Mouse (Mus musculus) lung, postnatal 4 days (tissue): Measurements from ENCODE around the gene Prkcsh.

Experiments used
- DNase-seq, 2 experiments: peaks; one replicate each; pipeline ENCODE4 v3.0.0; 2021

Prkcsh gene

DNA sequence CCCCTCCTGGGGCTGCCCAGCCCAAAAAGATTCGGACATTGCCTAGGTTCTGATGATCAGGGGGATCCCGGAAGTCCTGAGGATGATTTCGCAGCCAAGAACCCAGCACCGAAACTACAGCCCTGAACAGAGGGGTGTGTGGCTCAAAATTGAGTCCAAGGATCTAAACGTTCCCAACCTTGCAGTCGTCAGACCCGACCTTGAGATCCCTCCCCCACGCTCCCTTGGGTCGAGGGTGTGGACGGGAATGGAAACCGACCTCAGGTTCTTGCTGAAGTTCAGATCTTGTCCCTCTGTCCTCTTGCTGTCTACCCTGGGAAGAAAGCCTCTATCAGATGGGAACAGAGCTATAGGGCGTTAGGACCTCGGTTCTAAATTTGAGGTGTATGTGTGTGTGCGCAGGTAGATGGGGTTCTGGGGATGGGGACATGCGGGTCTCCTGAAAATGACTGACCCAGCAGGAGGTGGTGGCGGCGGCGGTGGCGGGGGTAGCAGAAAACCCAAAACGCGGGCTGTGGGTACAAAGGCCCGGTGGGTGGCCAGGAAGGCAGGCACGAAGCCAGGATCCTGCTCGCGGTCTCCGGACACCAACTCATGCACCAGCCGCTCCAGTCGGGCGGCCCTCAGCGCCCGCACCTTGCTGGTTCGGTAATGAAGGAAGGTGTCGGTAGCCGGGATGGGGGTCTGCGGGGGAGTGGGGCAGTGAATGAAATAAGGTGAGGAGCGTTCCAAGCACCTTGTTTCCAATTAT lies 14.8 kb upstream of the Prkcsh start:
- DNase-seq, result no peak

DNA sequence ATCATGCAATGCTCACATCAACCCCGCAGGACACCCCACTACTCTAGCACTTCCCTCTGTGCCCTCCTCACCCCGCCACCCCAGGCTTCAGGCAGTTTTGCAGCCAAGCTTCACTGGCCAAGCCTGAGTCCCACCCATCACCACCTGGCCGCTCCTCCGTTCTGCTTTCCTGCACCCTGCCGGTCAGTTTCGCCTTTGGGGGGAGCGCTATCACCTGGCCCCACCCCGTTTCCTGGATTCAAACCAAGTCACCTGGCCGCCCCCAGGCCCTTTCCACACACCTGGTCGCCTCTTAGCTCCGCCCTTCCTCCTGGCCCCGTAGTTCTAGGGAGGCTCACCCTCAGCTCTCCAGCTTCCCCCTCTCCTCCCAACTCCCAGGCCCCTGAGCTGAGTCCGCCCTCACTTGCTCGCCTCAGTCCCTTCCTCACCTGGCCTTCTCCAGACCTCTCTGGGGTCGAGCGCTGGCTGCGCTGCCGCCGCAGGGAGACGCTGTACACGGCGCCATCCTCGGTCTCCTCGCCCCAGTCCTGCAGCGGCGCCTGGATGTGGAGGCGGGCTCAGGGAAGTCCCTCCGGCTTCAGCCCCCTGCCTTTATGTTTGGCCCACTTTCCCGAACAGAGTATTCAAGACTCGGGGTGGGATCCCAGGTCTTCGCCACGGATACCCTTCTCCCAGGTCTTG lies 14.0 kb upstream of the Prkcsh start:
- DNase-seq, result peak; percentile 31 to 49

DNA sequence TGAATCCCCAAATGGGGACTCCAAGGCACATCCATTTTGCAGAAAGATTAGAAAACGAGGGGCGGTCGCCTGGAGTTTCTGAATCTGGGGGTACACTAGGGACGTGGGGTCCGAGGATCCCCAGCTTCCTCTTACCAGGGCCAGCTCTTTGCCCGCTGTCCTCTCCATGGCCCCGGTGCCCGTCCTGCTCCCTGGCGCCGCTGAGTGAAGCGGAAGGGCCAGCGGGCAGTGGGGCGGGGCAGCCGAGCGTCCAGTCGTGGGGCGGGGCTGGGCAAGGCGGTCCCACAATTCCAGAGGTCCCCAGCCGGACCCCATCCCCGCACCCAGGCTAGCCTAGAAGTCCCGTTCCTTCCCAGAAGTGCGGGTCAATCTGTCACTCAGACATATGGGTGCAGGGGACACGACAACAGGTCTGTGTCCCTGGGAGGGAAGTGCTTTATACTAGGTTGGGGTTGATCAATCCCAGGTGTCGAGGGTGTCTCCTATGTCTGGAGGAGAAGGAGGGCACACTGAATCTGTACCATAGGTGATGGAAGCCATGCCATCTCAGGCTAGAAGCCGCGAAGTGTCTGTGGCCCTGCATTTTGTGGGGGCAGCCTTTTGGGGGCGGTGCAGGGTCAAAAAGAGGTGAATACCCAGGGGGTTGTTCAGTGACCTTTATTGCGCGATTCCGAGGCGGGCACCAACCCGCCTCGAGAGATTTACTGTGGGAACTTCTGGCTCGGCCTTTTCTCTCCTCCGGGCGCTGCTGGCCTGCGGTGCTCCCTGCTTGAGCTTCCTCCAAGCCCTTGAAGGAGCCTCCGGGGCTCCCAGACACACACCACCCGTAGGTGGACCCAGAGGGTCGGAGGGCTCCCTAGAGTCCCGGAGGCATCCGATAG lies 13.1 kb upstream of the Prkcsh start, which contains the start of gene Rgl3:
Gene Rgl3 (minus strand): TSS at position 217 of the 881 bp plus-strand sequence.
- DNase-seq, result peak; percentile 69 to 72

DNA sequence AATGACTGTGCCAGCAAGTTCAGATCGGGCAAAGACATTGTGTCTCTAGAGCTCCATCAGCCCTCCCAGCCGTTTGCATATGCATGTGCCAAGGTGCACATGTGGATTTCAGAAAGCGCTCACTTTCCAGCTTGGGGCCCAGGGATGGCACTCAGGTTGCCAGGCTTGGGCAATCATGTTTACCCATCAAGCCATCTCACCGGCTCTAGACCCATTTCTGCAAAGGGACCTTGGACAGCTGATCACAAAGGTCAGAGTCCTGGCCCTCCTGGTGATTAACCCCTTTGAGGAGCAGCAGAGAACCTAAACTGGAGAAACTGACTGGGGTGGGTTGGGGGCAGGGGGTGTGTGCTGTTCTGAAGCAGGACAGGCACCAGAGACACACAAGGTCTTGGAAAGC lies 10.4 kb upstream of the Prkcsh start:
- no peak for DNase-seq

DNA sequence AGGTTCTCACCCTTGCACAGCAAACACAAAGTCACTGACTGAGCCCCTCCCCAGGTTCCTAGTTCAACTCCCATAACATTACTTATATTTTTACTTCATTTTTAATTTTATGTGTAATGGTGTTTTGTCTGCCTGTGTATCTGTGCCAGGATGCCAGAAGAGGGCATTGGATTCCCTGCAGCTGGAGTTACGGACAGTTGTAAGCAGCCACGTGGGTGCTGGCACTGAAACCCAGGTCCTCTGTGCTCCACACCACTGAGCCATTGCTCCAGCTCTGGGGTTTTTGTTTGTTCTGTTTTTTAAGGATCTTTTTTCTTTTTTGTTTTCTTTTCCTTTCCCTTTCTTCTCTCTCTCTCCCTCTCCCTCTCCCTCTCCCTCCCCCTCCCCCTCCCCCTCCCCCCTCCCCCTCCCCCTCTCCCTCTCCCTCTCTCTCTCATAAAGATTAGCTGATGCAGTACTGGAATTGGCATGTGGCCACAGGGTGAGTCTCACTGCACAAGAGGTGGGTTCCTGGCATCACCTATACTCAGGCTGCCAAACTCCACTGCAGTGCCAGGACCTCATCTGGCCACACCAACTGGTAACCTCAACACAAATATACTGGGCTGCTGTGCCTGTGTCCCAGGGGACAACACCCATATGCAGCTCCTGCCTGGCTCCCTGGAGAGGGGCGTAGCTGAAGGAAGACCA lies 6.3 kb upstream of the Prkcsh start:
- DNase-seq, result no peak

DNA sequence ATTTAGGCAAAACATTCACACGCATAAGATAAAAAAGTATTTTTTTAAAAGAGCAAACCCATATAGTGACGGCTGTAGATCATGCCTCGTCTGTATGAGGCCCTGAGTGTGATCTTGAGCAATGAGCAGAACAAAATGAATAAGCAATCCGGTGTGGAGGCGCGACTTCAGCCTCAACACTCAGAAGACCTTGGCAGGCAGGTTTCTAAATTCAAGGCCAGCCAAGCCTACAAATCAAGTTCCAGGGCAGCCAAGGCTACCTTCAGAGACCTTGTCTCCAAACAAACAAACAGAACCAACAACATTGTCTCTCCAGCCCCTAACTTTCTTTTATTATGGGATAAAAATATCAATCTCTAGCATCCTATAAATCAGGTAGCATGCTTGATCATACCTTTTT lies 2.3 kb upstream of the Prkcsh start:
- no peak for DNase-seq

DNA sequence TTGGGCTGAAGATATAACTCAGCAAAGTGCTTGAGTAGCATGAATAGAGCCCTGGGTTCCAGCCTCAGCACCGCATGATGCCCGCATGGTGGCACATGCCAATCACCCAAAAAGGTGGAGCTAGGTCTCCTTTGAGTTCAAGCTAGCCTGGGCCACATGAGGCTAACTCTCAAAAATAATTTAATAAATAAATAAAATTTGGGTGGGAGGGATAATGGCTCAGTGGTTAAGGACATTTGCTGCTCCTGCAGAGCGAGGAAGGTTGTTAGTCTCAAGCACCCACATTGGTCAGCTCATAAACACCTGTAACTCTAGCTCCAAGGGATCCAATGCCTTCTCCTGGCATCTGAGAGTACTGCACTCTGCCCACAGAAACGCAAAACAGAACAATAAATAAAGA lies 973 bp upstream of the Prkcsh start:
- no peak for DNase-seq

DNA sequence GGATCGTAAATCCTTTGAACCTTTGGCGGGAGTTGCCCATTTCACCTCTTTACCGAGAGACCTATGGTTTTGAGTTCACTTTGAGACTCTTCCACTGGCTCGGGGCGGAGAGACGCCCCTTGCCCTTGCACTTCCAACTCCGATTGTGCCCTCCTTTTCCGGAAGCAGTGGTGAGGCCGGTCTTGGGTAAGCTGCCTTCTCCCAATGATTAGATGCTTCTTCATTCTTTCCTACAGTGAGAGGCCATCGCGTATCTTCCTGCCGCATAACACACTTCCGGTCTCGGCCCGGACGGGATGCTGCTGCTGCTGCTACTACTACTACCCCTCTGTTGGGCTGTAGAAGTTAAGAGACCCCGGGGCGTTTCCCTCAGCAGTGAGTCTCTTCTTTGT lies 553 bp downstream of the Prkcsh start:
- DNase-seq, result peak in 1 of 2 experiments; percentile 63

DNA sequence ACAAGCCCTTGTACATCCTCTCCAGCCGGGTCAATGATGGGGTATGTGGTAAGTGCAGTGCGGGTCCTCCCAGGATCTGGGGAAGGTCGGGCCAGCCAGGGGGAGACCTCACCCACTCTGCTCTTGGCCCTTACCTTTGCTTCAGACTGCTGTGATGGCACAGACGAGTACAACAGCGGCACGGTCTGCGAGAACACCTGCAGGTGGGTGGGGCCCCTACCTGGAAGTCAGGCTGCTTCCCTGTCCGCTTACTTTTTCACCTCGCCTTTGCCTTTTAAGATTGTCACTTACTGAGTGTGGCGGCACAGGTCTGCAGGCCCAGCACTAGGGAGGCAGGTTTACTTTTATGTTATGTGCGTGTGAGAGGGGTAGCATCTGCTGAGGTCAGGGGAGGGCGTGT lies 1.9 kb downstream of the Prkcsh start:
- no peak for DNase-seq

DNA sequence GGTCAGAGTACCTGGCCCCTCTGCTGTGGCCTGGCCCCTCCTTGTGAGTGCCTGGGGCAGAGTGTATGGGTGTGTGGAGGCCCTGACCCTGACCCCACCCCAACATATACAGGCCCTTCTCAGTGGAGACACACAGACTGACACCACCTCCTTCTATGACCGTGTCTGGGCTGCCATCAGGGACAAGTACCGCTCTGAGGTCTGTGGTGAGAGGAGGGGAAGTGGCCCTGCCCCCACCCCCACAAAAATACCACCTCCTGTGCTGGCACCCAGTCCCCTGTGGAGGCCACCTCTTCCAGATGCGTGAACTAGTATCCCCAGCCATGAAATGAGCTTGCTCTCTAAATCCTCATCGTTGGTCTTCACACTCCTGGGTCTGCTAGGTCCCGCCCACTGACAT lies 8.4 kb downstream of the Prkcsh start:
- DNase-seq, result no peak

DNA sequence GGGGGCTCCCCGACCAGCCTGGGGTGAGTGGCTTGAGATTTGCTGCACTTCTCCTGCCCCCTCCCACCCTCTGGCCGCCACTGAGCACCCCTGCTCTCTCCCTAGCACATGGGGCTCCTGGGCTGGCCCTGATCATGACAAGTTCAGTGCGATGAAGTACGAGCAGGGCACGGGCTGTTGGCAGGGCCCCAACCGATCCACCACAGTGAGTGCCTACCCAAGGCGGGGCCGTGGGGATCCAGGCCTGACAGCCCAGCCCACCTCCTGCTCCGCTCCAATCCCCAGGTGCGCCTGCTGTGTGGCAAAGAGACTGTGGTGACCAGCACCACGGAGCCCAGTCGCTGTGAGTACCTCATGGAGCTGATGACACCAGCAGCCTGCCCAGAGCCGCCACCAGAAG lies 10.1 kb downstream of the Prkcsh start:
- DNase-seq, result no peak

DNA sequence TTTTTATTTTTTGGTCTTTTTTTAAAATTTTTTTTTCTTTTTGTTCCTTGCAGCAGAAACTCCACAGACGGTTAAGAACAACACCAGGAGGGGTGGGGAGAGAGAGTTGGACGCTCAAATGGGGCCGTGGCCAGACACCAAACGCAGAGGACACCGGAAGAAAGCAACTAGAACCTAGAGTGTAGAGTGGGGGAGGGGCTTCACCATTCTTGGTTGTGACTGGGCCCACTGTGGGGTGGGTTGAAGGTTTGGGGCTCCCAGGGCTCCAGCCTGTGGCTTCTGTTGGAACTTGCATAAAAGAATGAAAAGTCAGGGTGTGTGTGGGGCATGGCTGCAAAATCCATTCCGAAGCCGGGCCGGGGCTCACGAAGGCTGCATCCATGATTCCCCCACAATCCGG lies 13.6 kb downstream of the Prkcsh start:
- no peak for DNase-seq

DNA sequence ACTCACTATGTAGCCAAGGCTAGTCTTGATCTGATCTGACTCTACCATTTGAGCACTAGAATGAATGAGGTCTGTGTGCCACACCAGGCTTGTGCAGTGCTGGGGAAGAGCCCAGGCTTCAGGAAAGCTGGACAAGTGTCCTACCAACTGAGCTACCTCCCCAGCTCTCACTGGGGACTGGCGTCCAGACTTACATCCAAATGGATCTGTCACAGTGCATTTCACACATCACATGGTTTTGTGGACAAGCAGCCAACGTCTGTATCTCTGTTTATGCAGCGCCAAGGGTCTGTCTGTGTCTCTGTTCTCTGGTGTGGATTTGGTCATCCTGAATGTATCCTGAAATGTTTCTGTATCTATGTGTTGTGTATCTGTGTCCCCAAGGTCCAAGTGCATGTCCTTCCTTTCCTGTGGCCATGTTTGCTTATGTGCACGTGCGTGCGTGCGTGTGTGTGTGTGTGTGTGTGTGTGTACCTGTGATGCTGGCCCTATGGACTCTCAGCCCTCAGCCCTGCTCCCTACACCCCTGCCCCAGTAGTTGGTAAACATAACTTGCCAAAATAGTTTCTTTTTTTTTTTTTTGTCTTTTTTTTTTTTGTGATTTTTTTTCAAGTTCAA lies 14.7 kb downstream of the Prkcsh start:
- no peak for DNase-seq

DNA sequence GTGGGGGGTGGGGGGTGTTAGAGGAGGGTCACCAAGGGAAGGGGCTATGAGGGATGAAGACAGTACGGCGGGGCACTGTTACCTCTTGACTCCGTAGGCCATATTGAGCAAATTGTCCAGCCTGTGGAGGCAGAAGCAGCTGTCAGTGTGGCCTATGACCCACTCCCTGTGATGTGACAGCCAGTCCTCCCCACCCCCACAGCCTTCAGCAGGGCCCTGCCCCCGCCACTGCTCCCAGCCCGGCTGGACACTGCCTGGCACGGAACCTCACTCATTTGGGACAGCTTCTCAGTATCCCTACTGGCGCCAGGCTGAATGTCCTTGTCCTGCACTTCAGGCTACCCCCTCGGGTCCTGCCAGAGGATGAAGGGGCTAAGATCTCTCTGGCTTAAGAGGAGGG lies 22.0 kb downstream of the Prkcsh start:
- DNase-seq, result peak; percentile 23 to 64

DNA sequence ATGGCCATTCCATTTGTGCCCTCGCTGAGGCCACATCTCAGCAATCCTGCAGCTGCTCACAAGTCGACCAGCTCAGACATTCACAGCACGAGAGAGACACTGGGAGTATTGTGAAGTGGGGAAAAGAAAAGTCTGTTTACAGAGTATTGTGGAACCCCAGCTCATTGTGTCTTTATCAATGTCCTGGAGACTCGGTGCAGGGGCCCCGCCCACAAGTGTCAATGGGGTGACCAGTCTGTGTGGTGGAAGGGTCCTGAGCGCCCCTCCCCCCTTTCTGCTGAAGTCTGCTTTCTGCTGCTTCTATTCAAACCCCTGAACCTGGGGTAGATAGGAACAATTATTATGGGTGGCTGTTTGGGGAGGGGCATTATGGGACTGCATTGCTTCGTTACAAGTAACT lies 25.9 kb downstream of the Prkcsh start:
- DNase-seq, result no peak

DNA sequence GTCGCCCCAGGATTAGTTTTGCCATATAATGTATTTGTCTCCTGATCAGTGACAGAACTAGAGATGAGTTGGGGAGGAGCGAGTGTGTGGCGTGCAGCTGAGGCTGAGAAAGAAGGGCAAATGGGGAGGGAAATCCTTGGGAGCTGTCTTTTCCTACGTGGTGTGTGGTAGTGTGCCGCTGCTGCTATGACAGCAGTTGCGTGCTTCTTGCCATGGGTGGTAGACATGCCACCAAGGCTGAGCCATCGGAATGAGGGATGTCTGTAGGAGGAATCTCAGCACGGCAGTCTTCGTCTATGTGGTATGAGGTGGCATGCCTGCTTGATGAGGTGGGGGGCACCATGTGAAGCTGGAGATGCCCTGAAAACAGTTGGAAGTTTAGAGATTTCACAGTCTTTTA lies 27.8 kb downstream of the Prkcsh start:
- no peak for DNase-seq

DNA sequence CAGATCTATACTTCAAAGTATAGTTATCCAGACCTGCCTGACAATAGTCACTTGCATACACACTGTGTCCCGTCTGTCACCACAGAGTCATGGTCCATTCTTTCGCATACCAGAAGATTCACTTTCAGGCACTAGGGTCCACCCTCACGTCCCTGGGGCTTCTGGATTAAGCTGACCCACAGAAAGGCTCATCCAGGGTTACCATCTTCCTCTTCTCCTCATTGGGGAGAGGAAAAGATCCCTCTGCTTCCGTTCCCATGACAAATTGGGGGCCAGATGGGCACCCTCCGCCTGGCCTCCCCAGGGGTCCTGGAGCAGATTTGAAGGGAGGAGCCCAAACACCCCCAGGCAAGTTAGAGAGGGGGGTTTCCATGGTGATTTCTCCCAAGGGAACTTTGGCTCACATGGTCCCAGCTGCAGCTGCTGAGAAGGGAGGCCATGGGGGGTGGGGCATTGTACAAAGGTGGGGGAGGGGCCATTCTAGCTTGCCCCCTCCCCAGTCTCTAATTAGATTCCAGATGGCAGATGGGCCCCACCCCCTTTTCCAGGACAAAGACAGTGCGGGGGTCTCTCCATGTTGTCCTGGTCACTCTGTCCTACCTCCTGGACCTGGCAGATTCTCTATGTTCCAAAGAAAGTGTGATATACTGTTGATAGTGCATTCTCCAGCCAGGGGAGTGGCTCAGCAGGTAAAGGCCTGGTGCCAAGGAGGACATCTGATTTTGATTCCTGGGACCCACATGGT lies 32.9 kb downstream of the Prkcsh start:
- no peak for DNase-seq

DNA sequence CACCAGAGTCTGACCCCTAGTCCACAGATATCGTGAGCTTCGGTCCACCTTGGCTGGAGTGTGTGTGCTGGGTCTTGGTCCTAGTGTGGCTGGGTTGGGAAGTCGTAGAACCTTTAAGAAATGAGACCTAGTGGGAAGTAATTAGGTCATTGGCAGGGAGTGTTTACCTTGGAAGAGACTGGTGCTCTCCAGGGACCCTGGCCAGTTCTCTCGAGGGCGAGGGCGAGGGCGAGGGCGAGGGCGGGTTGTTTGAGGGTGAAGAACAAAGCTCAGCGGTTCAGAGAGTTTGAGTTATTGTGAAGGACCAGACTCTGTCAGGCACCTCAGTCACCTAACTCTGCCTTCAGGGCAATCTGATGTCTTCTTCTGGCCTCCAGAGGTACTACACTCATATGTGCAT lies 35.2 kb downstream of the Prkcsh start:
- DNase-seq, result no peak

DNA sequence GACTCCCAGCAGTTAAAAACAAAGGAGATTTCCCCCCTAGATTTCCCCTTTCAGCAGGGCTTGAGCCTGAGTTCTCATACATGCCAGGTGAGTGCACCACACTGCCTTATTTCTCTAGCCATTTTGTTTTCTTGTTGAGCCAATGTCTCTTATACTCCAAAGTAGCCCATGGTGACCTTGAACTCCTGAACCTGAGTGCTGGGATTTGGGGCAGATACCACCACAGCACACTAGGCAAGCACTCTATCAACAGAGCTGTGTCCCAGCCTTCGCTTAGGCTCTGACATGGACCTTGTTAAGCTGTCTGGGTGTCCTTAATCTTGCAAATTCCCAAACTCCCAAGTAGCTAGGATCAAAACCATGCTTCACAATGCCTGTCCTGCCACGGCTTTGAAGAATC lies 39.2 kb downstream of the Prkcsh start:
- DNase-seq, result no peak

DNA sequence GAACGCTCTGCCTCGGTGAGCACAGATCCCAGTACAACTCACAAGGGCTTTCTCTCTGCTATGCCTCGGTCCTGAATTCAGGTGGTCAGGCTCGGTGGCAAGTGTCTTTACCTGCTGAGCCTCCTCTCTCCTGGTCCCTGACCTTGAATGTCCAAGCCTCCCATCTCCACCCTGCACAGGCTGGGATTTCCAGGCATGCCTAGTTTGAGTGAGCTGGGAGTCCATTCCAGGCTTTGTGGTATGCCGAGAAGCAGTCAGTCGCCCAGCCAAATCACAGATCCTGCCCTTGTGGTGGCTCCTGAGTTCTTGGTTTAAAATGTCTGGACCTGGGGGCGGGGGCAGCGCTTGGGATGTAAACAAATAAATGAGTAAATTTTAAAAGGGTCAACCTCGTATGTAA lies 44.7 kb downstream of the Prkcsh start:
- no peak for DNase-seq

DNA sequence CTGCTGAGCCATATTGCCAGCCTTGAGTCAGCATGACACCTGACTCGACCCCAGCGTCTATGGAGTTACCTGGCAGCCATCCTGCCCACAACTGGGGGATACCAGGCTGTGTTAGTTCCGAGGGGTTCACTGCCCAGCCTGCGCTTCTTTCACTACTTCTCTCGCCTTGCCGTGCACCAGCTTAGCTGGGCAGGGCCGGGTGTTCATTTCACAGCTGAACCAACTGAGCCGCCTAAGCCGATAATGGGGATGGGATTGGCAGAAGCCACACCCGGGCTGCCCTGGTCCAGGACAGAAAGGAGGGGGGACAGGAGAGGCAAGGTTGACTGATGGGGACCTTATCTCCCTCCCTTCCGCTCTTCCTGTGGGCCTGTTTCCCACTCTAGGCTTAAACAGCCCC lies 46.7 kb downstream of the Prkcsh start:
- no peak for DNase-seq

DNA sequence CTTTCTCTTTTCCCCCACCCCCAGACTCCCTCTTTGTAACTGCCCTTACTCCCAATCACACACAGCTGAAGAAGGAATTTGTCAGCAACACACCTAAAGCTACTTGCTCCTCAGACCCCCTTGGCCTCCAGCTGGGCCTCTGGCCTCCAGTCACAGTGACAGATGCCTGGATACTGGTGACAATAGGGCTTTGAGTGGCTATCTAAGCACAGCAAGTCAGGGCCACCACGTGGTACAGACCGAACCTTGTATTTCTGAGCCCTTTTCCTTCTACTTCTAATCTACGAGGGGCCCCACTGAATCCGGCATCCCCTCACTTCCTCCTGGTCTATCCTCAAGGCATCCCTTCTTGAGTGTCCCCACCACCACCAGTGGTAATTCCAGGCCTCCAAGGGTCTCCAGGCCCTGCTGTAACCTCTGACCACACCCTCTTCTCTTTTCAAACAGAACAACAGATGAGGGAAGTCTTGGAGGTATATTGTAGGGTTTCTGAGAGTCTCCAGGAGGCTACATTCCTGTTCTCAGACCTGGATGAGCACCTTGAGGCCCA lies 47.2 kb downstream of the Prkcsh start:
- no peak for DNase-seq
